In genomic region chr9:113932501-113932900, GRCm38 (mm10) we compare ENCODE assay signal across 8 mouse cellular contexts. TPM values are rescaled to one million over a fixed set of nuclear protein-coding genes. Genes with fewer than 3 reads are reported as not detected.
DNase-seq lines count a peak whose midpoint lies in the region; ATAC-seq and TF ChIP-seq lines count a peak whose summit lies in the region.

No protein-coding gene starts in this region.

- H3K27me3 ChIP-seq in lung, postnatal 0 days (replicated peaks; ENCODE audit: insufficient read depth, low read length): no peaks in the 10 kb centered on the region
- no peaks in the 10 kb centered on the region for H3K27me3 ChIP-seq in hindbrain, embryonic 10.5 days (ENCODE audit: insufficient read depth, poor library complexity, severe bottlenecking)
- H3K27me3 ChIP-seq in liver, embryonic 12.5 days (replicated peaks): no peaks in the 10 kb centered on the region
- H3K27me3 ChIP-seq in stomach, embryonic 16.5 days (ENCODE audit: control insufficient read depth, insufficient read depth, low read length): no peaks in the 10 kb centered on the region

- peak; percentile 59 for DNase-seq in lung, postnatal 0 days (ENCODE audit: low spot score)
- no peak for DNase-seq in lung, postnatal 25 days (ENCODE audit: low spot score)
- peak; percentile 29 for DNase-seq in c-Kit-positive CD71-positive TER-119-positive erythroid progenitor cells, embryonic 14.5 days (ENCODE audit: low spot score)
- peak; percentile 9 for DNase-seq in hindbrain, embryonic 10.5 days (ENCODE audit: low spot score)
- no peak for DNase-seq in right cerebral cortex, postnatal 10 days (ENCODE audit: low spot score in 2 of 2)
- DNase-seq in frontal cortex, postnatal 25 days (ENCODE audit: low spot score in 2 of 2): no peak

- WGBS in lung, postnatal 0 days: 11% methylated on average over 11 of the region's 11 CpGs
- 35% methylated on average over 11 of the region's 11 CpGs for WGBS in hindbrain, embryonic 10.5 days
- WGBS in liver, embryonic 12.5 days (ENCODE audit: insufficient replicate concordance): 13% methylated on average over 11 of the region's 11 CpGs
- 10% methylated on average over 11 of the region's 11 CpGs for WGBS in stomach, embryonic 16.5 days

- no peak for ATAC-seq in lung, postnatal 0 days
- ATAC-seq in liver, embryonic 12.5 days: no peak
- ATAC-seq in stomach, embryonic 16.5 days (ENCODE audit: insufficient read depth, low FRiP score): no peak

- no peaks in the 10 kb centered on the region for H3K36me3 ChIP-seq in lung, postnatal 0 days (ENCODE audit: insufficient read depth, low read length)
- no peaks in the 10 kb centered on the region for H3K36me3 ChIP-seq in hindbrain, embryonic 10.5 days
- 0 out of 2 replicates have a peak, but pooled peaks cover 6% of the 10 kb centered on the region for H3K36me3 ChIP-seq in liver, embryonic 12.5 days
- H3K36me3 ChIP-seq in stomach, embryonic 16.5 days (ENCODE audit: control insufficient read depth, insufficient read depth, low read length): no peaks in the 10 kb centered on the region

- peak overlapping the region; percentile 95 for H3K27ac ChIP-seq in lung, postnatal 0 days (ENCODE audit: low read length)
- peak overlapping the region; percentile 94 for H3K27ac ChIP-seq in hindbrain, embryonic 10.5 days
- H3K27ac ChIP-seq in liver, embryonic 12.5 days: peak overlapping the region; percentile 98
- peak overlapping the region; percentile 92 for H3K27ac ChIP-seq in stomach, embryonic 16.5 days (ENCODE audit: low read length)

- H3K9ac ChIP-seq in lung, postnatal 0 days (replicated peaks; ENCODE audit: low read depth): peak overlapping the region; percentile 88
- H3K9ac ChIP-seq in liver, embryonic 12.5 days: peak overlapping the region; percentile 100
- H3K9ac ChIP-seq in stomach, embryonic 16.5 days (ENCODE audit: low read length): peak overlapping the region; percentile 98

- H3K9me3 ChIP-seq in lung, postnatal 0 days (ENCODE audit: low read length): no peaks in the 10 kb centered on the region
- H3K9me3 ChIP-seq in hindbrain, embryonic 10.5 days: no peaks in the 10 kb centered on the region
- H3K9me3 ChIP-seq in liver, embryonic 12.5 days (replicated peaks): no peaks in the 10 kb centered on the region
- H3K9me3 ChIP-seq in stomach, embryonic 16.5 days (replicated peaks; ENCODE audit: control insufficient read depth, low read length): no peaks in the 10 kb centered on the region

- peak overlapping the region; percentile 91 for H3K4me3 ChIP-seq in lung, postnatal 0 days (ENCODE audit: low read depth, low read length)
- peak overlapping the region; percentile 98 for H3K4me3 ChIP-seq in hindbrain, embryonic 10.5 days
- peak overlapping the region; percentile 98 for H3K4me3 ChIP-seq in liver, embryonic 12.5 days
- peak overlapping the region; percentile 97 for H3K4me3 ChIP-seq in stomach, embryonic 16.5 days (replicated peaks; ENCODE audit: low read length)

- peaks cover 9% of the 10 kb centered on the region for H3K4me1 ChIP-seq in lung, postnatal 0 days (ENCODE audit: insufficient read depth, low read depth, low read length)
- H3K4me1 ChIP-seq in hindbrain, embryonic 10.5 days (replicated peaks): peaks cover 25% of the 10 kb centered on the region
- H3K4me1 ChIP-seq in liver, embryonic 12.5 days: peaks cover 61% of the 10 kb centered on the region
- peaks cover 25% of the 10 kb centered on the region for H3K4me1 ChIP-seq in stomach, embryonic 16.5 days (ENCODE audit: control insufficient read depth, insufficient read depth, low read length)

- TF ChIP-seq CTCF in lung, postnatal 0 days (IDR thresholded peaks at IDR 0.05): no peak

- peak overlapping the region; percentile 95 for H3K4me2 ChIP-seq in lung, postnatal 0 days (replicated peaks; ENCODE audit: low read depth, low read length)
- peak overlapping the region; percentile 81 for H3K4me2 ChIP-seq in liver, embryonic 12.5 days
- peak overlapping the region; percentile 78 for H3K4me2 ChIP-seq in stomach, embryonic 16.5 days (ENCODE audit: low read depth, low read length)

- TF ChIP-seq EP300 in lung, postnatal 0 days (IDR thresholded peaks at IDR 0.05): no peak

RNA-seq across cellular contexts. Expression of gene Ubp1, which starts 1.8 kb away (rescaled TPM):
- polyA plus RNA-seq in lung, postnatal 0 days (2015; fragmentation: Nextera tagmentation; extraction: Ambion mirVana): 18.9 and 20.5 TPM in 2 replicates
- polyA plus RNA-seq in hindbrain, embryonic 10.5 days (2016; fragmentation: Nextera tagmentation; extraction: Ambion mirVana): 36.3 and 36.8 TPM in 2 replicates
- polyA plus RNA-seq in liver, embryonic 12.5 days (2016; fragmentation: Nextera tagmentation; extraction: Ambion mirVana): 59.8 and 64.6 TPM in 2 replicates
- 22.7 and 25.2 TPM in 2 replicates for polyA plus RNA-seq in stomach, embryonic 16.5 days (2015; fragmentation: Nextera tagmentation; extraction: Ambion mirVana)

Comparison
In these comparisons a context has a peak if more than half of its experiments do, and no peak if none do; other contexts are left out.
1. DNase-seq: peak in lung, postnatal 0 days (single experiment), c-Kit-positive CD71-positive TER-119-positive erythroid progenitor cells, embryonic 14.5 days (single experiment) and hindbrain, embryonic 10.5 days (single experiment); none in lung, postnatal 25 days (single experiment), right cerebral cortex, postnatal 10 days (0 of 2) and frontal cortex, postnatal 25 days (0 of 2).
2. Peak in every context shown above with its lines, with median percentiles within 50 percentile points of each other: H3K27ac ChIP-seq, H3K4me2 ChIP-seq, H3K4me3 ChIP-seq and H3K9ac ChIP-seq.